Mouse (Mus musculus): ENCODE results near the gene Cmip.

Gene Cmip

DNA sequence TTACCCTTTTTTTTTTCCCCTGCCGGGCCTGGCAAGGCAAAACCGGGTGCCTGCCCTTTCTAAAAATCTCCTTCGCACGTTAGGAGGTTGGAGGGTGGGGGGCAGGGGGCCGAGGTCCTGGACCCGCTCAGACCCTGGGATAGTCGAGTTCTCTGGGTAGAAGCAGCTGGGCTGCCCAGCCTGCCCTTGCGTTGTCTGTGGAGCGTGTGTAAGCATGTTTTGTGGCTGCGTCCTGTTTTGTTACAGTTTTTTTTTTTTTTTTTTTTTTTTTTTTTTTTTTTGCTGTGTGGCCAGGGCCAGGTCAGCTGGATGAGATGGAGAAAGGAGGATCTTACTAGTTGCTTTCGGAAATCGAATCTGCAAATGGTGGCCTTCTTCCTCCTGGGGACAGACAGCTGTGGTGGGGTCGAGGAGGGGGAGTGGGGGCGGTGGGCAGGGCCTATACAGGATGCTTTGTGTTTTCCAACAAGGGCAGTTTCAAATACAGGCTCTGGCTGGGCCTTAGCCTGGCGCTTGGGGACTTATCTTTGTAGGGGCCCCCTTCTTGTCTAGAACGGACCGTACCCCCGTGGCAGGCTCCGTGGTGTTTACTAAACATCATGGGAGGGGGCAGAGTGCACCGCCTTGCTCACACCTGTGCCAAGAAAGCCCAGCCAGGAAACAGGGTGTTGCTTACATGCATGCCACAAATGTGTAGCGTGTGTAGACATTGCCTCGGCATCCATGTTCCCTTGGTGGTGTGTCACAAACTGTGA, 1.1 kb downstream of the Cmip start:
- peak; percentile 29 to 30 for DNase-seq (ENCODE audit: low read depth in 2 of 2, low spot score in 2 of 2)

- DNase-seq (ENCODE audit: low read depth in 2 of 2, low spot score in 2 of 2) = no peak
Measured at GRCm38 (mm10) chr8:117258576-117259040, 1.7 kb downstream of the Cmip start.

DNA sequence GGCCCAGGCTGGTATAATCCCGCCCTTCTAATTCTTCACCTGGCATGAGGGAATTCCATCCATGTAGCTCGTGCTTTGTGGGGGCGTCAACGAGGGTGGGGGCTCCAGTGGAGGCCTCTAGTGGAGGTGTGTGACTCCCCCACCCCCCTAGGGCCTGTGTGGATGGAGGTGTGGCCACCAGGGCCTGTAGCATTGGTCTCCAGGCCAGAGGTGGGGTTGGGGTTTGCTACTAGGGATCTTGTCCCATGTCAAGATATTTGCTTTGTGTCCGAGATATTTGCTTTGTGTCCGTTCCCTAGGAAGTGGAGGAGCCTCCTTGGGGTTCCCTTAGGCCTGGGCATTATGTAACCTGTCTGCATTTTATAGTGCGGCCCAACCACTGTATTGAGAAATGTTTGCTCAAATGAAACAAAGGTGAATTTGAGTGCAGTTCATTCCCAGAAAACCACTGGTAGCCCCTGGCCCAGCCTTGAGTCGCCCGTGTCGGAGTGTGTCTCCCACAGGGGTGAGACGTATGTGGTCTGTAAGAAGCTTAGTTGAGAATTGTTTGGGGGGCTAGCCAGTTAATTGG, 2.7 kb downstream of the Cmip start:
- no peak for DNase-seq (ENCODE audit: low read depth in 2 of 2, low spot score in 2 of 2)

DNA sequence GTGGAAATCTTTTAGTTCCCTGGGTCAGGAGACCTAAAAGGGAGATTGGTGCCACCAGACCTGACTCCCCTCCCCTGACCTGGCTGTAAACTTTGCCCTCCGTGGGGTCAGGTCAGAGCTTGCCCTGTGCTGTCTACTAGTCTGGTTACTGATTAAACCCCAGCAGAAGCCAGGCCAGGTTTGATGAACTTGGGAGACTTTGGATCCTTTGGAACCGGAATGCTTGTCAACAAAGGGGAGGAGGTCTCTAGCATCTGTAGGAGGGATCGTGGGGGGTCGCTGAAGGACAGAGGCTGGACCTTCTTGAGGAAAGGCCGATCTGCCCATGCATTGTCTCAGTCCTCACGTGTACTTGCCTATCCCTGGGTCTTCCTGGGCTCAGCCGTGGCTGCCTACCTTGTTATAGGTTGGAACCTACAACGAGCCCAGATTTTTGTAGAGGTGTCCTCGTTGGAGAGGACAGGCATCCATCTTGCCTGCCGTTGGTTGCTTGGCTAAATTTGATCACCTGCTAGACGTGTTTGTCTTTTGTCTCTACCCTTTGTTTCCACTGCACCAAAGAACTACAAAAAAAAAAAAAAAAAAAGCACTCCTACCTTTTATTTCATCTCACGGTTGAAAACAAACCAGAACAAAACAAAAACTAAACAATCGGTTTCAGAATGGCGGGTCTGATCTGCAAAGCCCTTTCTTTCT, 3.5 kb downstream of the Cmip start:
- DNase-seq (ENCODE audit: low read depth in 2 of 2, low spot score in 2 of 2) = no peak

GRCm38 (mm10) chr8:117260930-117261475, 4.1 kb downstream of the Cmip start:
- no peak for DNase-seq (ENCODE audit: low read depth in 2 of 2, low spot score in 2 of 2)

DNA sequence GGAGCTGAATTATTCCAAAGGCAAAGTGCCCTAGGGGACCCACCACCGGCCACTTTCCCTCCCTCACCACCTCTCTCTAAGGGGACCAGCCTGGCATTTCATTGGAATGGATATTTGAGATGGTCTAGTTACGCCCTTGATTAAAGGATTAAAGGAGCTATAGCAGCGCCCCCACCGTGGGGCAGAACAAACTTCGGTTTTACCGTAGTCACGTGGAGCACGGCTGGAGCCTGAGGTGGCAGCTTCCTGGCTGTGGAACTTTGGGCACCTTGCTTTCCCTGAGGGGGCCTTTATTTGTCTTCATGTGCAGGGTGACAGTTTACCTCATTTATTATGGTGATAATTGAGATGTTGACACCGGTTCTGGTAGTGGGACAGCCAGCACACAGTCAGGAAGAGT, 4.8 kb downstream of the Cmip start:
- DNase-seq (ENCODE audit: low read depth in 2 of 2, low spot score in 2 of 2) = no peak

- no peak for DNase-seq (ENCODE audit: low read depth in 2 of 2, low spot score in 2 of 2)
Measured at GRCm38 (mm10) chr8:117262685-117263084, 5.8 kb downstream of the Cmip start.

- no peak for DNase-seq (ENCODE audit: low read depth in 2 of 2, low spot score in 2 of 2)
Measured at GRCm38 (mm10) chr8:117263442-117263841, 6.6 kb downstream of the Cmip start.

- no peak for DNase-seq (ENCODE audit: low read depth in 2 of 2, low spot score in 2 of 2)
Measured at GRCm38 (mm10) chr8:117265079-117265478, 8.2 kb downstream of the Cmip start.

GRCm38 (mm10) chr8:117267403-117268129, 10.7 kb downstream of the Cmip start:
- DNase-seq (ENCODE audit: low read depth in 2 of 2, low spot score in 2 of 2) = no peak

DNA sequence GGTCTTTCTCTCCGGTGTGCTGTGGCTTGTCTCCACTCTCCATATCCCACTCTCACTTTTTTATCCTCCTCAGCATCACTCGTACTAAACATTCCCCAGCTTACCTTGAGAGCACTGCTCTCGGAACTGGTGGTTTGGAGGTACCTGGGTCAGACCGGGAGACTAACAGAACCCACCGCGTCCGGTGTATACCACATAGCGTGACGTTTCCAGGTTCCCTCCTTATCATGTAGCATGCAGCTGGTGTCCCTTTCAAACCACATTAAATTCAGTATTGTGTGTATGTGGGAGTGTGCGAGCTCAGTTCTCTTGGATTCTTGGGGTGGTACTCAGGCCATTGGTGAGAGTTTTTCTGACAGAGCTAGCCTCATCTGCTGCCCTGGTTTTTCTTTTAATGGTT, 21.4 kb downstream of the Cmip start:
- DNase-seq (ENCODE audit: low read depth in 2 of 2, low spot score in 2 of 2) = no peak

- no peak for DNase-seq (ENCODE audit: low read depth in 2 of 2, low spot score in 2 of 2)
Measured at GRCm38 (mm10) chr8:117278668-117279132, 21.8 kb downstream of the Cmip start.

DNA sequence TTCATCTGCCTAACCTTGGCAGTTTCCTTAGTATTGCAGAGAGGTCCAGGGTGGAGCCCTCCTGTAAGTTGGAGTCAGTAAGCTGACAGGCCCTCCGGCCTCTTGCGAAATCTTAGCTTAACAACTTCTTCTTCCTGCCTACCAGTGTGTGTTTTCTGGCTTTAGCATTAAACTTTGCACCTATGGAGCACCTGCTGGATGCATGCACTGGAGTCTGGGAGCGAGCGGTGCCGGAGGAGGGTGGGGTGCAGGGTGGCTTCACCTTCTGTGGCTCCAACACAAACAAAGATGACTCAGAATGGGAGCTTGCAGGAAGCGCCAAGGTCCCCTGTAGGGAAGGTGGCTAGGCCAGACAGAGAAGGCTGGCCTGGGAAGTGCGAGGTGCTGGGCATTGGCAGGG, 23.6 kb downstream of the Cmip start:
- no peak for DNase-seq (ENCODE audit: low read depth in 2 of 2, low spot score in 2 of 2)

DNA sequence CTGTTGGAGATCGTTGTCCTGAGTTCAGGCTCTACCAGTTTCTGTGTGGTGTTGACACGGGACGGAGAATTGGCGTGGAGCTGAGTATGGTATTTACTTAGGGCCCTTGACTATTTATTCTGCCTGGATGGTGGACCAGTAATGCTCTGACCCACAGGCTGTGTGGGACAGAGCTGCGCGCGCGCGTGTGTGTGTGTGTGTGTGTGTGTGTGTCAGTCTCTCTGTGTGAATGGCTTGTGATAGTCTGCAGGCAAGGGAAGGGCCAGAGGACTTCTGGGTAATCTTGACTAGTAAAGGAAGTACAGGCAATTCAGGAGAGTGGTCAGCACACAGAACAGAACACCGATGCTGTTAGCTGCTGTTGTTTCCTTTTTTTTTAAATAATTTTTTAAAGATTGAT, 24.8 kb downstream of the Cmip start:
- DNase-seq (ENCODE audit: low read depth in 2 of 2, low spot score in 2 of 2) = no peak

- no peak for DNase-seq (ENCODE audit: low read depth in 2 of 2, low spot score in 2 of 2)
Measured at GRCm38 (mm10) chr8:117282141-117282950, 25.5 kb downstream of the Cmip start.

DNA sequence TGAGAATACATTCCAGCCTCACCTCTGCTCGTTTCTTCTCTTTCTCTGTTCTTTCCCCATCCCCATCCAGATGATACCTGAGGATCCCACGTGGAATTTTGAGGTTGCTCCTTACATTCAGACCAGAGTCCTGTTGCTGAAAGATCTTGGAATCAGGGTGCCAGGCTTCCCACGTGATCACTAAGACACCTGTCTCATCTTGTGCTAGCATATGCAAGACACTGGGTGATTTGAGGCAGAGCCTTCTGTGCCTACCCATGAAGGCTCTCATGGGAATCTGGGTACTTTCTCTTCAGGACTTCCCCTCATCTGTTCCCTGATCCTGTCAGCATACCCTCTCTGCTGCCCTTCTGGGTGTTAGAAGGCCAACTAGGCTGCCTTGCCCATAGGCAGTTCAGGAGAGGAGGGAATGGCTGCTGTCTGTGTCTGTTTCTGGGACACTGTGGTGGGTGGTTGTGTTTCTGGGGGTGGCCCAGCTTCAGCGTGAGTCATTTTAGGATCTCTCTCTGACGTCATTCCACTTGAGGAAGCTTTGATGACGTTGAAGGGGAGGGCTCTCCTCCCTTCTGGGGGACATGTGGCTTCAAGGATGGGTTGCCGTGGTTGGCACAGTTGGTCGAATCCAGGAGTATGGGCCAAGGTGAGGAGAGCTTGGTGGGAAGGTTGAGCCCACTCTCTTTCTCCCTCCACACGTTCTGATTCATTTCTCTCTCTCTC, 28.1 kb downstream of the Cmip start:
- no peak for DNase-seq (ENCODE audit: low read depth in 2 of 2, low spot score in 2 of 2)

- peak; percentile 21 to 33 for DNase-seq (ENCODE audit: low read depth in 2 of 2, low spot score in 2 of 2)
Measured at GRCm38 (mm10) chr8:117287966-117288365, 31.1 kb downstream of the Cmip start.

- no peak for DNase-seq (ENCODE audit: low read depth in 2 of 2, low spot score in 2 of 2)
Measured at GRCm38 (mm10) chr8:117289016-117289415, 32.2 kb downstream of the Cmip start.

DNA sequence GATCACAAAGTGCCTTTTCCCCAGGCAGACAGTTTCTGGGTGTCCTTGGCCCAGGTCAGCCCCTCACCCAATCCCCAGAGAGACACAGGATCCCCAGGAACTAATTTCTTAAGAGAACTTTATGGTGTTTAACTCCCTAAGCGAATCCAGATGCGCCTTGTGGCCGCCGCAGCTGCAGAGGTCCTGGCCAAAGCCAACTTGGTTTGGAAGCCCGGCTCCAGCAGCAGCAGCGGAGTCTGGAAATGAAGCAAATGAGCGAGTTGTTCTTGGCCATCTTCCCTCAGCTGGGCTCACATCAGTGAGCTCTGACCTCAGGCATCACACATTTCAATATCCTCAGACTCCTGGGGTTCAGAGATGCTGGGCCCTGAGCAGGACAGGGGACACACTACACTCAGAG, 33.6 kb downstream of the Cmip start:
- DNase-seq (ENCODE audit: low read depth in 2 of 2, low spot score in 2 of 2) = no peak

GRCm38 (mm10) chr8:117292262-117292661, 35.4 kb downstream of the Cmip start:
- DNase-seq (ENCODE audit: low read depth in 2 of 2, low spot score in 2 of 2) = no peak

Measured in CD8-positive naive resting alpha-beta T cell, adult 2 months (primary cell).